Mouse (Mus musculus): ENCODE results near the gene Ntn1. TPM values are rescaled to one million over a fixed set of nuclear protein-coding genes. Genes with fewer than 3 reads are reported as not detected.

Ntn1 gene
- total RNA-seq, 2 experiments from 2014 or later = 72.7 to 76.0 TPM

DNA sequence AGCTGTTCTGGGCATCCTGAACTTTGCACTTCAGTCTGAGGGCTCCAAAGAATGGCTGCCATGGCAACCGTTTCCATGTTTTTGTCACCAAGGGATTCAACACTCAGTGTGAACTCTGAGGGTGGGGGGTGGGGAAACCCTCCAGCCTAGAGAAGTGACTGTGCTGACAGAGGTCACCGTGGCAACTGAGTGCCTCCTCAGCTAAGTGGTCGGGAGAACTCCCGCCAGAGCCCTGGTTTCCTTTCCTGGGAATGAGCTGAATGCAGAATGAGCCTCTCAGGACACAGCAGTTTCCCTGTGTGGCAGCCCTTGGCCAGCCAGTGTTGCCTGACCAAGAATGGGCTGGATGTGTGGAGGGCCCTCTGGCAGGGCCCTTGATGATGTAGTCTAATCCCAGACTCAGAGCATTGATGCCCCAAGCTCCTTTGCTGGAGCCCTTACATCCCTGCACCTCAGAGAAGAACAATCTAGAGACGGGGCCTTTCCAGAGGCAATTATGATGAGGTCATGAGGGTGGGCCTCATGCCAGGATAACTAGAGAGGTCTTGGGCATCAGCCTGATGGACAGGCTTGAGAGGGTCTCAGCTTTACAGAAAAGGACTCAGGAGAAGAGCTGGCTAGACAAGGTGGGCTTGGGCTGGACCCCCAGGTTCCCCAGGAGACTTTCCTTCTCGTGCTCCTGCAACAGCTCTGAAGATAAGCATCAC lies 185.3 kb downstream of the Ntn1 start:
- no peak for DNase-seq

DNA sequence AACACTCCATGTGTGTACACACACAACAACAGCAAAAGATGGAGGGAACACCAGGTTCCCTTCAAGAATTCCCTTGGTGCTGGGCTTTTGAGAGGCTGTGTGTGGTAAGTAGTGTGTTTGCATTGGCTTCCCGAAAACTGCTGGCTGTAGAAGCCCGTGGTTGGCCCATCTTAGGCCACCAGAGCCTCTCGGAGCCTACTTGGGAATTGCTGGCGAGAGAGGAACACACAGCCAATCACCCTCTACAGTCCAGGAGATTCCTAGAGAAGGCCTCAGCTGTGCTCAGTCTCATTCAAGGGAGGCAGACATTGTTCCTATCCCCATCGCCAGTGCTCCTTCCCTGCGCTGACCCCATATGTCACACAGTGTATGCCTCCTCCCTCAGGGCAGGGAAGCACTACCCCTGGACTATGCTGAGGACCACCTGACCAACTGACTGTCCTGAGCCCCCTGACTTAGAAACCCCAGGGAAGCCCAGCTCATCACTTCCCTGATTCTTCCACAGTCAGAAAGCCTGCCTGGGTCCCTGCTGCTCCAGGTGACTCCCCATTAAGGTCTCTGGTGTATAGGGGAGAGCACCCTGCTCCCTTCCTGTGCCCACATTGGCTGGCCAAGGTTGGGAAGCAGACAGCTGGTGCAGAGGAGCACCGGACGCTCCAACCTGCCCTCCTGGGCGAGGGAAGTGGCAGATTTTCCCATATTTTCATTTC lies 186.0 kb downstream of the Ntn1 start:
- DNase-seq = no peak

DNA sequence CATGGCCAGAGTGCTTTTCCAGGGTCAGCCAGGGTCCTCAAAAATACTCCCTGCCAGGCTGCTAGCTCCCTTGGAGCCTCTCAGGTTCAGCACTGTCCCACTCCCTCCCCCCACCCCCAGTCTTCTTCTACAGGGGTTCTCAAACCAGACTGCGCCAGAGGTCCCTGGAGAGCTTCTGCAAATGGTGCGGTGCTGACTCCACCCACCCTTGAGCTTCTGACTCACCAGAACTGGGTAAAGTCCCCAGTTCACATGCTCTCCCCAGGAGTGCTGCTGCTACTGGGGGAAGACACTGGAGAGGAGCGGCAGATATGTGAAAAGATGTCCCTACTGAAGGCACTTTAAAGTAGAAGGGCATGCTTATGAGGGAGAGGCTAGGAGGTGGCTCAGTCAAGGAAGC lies 186.7 kb downstream of the Ntn1 start:
- DNase-seq = peak in 1 of 2 experiments; percentile 52

DNA sequence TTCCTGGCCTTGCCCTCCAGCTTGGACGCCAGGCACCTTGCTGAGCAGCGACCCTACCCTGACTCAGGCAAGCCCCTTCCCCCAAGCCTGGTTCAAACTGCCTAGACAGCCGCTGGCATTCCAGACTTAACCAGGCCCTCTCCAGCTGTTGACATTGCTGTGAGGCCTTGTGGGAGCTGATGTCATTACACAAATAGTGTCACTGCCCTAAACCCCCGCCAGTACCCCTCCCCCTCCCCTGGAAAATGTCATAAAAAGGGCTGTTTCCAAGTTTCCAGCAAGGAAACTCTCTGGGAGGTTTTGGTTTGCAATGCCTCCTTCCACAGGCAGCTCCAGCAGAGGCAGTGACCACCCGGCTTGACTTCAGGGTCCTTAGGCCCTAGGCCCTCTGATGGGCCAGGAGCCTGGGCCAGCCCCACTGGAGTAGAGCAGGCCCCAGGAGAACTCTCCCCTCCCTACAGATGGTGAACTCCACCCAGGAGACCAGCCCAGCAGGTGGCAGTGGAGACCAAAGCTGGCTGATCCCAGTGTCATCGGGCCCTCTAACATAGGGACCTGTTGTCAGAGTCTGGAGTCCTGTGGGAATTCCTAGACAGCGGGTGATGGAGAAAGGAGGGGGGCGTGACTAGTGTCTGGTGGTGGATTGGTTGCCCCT lies 188.6 kb downstream of the Ntn1 start:
- DNase-seq = peak; percentile 69 to 80

DNA sequence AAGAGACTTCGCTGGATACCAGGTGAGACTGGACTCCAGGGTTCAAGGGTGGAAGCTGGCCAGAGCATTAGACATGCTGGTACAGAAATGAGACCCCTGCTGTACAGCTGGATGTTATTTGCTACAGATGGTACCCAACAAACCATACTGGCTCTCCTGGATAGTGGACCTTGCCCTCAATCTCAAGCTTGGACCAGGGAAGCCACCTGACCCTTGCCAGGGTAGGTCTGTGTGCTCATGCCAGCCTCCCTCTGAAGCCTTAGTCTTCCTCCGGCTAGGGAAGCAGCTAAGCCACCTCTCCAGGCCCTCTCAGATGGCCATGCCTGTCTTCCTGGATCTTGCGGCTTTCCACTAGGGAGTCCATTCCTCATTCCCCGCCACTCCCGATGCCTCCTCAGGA lies 189.9 kb downstream of the Ntn1 start:
- DNase-seq = no peak

DNA sequence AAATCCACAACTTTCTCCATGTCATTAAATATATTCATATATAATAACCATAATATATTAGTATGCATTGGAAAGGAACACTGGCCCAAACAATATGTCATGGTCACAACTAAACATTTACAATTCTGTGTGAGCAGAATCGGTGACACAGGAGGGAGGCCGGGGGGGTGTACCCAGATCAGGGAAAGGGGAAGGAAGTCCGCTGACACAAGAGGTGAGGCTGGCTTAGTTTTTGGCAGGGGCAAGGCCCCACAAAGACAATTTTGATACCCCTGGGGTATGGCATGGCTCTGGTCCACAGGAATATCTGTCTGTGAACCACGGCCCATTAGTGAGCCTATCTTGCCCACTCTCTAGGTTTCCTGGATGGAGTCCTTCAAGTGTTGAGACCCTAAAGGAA lies 191.1 kb downstream of the Ntn1 start:
- DNase-seq = no peak

DNA sequence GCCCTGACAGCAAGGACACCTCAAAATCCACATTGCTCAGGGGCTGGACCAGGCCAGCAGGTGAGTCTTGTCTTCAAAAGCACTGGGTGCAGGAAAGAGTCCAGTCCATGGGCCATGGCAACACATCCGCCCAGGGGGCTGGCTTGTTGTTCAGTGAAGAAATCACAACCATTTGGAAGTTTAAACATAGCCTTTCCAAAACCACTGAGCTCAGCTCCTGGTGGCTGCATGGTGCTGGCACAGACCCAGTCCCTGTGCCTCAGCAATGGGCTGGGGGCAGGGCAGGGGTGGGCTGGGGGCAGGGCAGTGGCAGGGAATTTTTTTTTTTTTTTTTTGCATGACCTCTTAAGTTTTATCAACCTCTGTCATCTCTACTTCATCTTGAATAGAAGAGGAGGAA lies 192.0 kb downstream of the Ntn1 start:
- no peak for DNase-seq

DNA sequence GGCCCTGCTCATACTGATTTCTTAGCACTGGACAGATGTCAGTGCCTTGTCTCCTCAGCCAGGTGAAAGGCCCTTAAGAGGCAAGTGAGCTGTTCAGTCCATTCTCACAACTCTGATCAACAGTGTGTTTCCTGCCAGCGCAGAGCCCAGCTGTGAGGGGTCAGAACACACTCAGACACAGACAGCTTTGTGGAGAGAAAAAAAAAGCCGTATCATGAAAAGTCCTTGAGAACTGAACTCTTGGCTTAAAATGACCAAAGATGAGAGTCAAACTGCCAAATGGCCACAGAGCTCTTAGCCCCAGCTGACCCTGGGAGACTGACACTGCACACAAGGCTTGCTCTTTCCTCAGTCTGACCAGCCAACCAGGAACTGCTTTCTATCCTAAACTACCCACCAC lies 192.6 kb downstream of the Ntn1 start:
- peak in 1 of 2 experiments; percentile 46 for DNase-seq

DNA sequence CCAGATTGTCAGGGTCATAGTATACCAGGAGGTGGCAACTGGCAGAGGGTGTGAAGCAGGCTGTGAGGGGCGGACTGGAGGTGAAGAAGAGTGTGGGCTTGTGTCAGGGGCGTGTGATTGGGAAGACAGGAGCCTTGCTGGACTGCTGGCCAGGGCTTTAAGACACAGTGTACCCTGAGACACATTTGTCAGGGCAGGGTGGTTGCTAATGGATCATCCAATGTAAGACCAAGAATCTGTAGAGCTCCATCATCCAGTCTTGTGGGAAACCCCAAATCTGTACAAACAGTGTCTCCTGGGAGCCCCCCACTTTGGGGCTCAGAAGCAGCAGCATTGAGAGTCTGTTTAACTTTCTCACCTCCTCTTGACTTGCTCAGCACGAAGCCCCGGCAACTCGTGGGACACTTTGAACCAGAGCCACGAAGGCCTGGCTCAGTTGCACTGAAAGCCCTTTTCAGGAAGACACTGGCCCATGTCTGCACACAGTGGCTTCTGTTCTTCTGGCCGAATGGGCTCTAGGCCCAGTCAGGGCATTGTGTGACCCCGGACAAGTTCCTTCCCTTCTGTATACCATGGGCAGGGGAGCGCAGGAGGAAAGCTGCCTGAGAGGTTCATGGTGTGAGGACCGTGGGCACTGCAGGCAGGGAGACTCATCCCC lies 194.9 kb downstream of the Ntn1 start:
- no peak for DNase-seq

DNA sequence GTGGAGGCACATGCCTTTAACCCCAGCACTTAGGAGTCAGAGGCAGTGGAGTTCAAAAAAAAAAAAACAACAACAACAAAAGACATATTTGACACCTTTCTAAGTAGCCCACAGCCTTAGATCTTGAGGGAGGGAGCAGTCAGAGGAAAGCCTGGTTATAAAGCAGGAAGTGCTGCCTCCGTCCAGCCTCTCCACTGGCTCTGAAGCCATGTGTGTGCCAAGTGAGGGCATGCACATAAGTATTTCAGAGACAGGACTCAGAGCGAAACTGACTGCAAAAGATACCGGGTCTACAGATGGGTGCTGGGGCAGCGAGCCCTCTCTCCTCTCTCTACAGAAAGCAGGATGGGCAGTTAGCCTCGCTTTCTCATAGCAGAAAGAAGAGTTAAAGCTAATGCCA lies 196.2 kb downstream of the Ntn1 start:
- DNase-seq = no peak

DNA sequence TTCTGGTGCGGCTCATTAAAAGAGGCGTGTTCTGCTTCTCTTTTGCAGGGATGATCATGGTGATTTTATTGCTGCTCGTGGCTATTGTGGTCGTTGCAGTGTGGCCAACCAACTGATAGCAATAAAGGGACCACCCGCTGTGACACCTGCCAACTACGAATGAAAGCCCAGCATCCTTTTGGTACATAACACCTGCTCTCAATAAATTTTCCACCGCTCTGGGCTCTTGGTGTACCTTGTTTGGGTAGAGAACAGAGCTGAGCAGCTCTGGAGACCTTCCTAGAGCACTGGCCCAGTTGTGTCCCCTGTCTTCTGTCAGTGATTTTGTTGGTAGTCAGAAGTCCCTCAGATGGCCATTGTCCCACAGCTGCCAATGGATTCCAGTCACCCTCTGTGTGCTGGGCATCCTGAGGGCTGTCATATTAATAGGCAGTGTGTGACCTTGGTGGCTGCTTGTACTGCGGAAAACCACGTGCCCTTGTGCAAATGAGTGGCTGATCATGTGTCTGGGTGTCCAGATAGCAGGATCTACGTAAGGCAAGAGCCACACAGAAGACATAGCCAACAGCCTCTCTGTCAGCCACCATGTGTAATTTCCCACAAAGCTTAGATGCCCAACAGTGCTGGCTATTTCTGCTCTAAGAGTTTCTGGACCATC lies 196.8 kb downstream of the Ntn1 start:
- DNase-seq = peak in 1 of 2 experiments; percentile 54

DNA sequence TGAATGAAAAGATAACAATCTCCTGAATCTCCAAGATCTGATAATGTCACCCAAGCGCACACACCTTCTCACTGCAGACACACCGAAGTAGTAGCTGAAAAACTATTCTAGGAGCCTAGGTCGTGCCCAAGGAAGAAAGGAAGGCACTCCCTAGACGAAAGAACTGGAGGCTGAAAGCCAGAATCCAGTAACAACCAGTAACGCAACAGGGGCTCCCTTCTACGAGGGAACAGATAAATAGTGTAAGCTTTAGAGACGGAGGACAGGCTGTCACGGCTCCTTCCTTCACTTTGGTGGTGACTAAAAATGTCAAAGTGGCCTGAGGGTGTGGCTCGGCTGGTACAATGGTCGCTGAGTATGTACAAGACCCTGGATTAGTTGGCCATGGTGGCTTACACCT lies 198.1 kb downstream of the Ntn1 start:
- DNase-seq = no peak

DNA sequence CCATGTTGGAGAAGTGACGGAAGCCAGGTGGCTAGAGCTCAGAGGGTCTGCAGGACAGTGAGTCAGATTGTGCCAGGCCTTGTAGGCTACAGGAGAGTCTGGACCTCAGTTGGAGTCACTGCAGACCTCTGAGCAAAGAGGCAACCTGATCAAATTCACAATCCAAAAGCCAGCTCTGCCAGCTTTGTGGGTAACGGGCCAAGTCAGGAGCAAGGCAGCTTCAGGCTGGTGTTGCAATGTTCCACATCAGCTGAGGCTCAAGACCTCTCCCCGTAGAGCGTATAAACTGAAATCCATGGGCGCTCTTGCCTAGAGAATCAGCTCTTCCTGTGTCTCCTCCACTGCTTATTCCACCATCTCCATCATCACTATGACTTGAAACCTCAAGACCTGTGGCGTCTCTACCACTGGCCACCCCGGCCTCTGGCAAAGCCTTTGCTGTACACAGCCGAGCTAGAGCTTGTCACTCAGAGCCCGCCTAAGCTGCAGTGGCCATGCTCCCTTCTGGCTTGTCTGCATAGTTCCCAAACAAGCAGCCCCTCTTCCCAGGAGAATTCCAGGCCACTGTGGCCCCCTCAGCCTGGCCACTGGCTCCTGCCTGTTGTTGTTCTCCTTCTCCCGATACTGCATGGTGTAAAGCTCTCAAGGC lies 198.7 kb downstream of the Ntn1 start:
- DNase-seq = no peak

DNA sequence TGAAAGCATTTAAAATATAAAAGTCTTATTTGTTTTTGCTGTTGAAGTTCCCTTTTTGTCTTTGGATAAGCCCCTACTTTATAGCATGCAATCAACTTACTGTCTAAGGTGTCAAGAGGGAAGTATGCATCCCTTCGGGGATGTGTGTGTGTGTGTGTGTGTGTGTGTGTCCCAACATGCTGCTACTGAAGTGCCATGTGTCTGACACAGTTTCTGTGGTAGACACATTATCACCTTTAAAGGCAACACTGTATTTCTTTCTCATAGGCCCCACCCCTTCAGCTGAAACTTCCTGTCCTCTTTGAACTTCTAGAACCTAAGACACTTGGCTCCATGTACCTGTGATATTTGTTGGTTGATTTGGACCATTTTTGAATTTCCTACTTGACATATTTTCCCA lies 199.6 kb downstream of the Ntn1 start:
- no peak for DNase-seq

DNA sequence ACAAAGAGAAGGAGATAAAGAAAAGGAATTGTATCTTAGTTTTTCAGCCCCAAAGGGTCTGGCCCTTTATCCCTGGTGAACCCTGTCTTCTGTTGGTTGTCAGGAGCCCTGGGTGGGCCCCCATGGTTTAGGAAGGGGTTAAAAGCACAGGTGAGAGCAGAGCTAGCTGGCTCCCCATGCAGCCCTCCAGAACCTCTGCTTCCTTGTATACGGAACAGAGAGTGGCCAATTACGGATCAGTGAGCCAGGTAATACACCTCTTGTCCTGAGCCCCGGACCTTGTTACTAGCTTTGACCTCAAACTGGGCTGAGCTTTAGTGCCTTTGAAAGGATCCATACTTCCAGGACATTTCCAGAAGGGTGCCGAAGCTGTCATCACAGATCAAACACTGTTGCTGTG lies 200.1 kb downstream of the Ntn1 start:
- DNase-seq = no peak

DNA sequence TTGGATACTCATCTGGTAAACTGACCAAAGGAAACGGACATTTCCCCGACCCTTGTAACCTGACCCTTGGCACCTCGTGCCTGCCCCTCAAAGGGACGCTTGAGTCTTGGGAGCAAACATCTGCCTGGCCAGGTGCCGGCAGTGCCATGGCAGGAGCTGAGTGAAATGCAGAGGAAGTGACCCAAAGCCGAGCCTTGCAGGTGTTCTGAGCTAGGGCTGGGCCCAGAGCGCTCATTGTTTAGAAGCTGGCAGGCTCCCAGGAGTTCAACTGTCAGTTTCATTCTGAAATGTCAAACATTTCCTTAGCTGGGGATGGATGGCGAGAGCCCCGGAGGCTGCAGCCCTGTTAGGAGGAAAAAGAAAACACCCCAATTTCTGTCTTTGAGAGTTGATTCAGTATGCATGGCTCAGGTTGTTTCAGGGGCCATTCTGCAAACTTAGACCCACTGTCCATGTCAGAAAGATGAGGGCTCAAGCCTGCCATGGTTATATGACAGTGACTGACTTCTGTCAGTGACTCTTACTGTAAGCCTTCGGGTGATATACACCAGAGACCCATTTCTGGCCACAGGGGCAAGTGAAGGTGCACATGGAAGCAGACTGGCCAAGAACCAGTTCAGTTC lies 200.7 kb downstream of the Ntn1 start:
- peak in 1 of 2 experiments; percentile 53 for DNase-seq

DNA sequence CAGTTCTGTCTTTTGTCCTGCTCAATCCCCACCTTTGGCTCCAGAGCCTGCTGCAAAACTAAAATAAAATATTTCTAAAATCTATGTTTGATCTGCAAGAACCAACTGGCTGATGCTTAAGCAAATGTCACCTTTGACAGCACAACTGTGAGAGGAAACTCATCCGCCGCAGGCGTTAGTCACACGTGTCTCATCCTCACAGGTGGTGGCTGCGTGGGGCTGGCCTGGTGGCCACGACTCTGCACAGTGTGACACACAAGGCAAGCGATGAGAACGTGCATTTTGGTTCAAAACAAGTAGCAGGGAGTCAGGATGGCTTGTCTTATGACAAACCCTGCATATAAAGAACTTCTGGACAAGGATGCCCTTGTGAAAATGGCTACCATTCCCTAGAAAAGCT lies 201.5 kb downstream of the Ntn1 start:
- no peak for DNase-seq

DNA sequence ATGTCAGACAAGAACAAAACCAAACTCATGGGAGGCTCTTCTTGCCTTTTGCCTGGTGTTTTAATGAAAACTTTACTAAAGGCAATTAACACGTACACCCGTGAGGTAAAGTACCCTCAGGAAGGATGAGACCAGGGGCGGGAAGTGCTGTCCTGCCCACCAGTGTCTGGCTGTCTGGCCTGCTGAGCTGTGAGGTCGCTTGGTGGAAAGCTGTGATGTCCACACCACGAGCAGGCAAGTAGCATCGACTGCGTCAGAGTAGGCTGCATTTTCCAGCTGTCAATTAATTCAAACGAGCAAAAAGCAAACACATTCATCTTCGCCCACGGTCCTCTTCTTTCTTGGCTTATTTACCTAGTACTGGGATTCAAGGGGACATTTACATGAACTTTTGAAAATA lies 201.9 kb downstream of the Ntn1 start:
- no peak for DNase-seq

DNA sequence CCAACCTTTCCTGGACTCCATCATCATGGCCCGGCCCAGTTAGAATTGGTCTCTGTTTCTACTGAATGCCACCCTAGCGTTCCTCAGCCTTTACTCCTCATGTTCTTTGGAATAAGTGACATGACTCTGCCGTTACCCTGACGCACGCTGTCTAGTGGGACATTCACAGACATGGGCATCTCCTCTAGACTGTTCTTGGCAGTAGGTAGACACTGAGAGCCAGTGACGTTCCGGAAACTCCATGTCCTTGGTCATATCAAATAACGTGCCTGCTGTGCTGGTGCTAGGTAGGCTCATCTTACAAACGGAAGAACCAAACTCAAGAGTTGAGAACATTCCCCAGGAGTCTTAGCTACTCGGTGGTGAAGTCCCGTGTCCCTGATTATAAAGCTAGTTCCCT lies 203.2 kb downstream of the Ntn1 start:
- DNase-seq = no peak

DNA sequence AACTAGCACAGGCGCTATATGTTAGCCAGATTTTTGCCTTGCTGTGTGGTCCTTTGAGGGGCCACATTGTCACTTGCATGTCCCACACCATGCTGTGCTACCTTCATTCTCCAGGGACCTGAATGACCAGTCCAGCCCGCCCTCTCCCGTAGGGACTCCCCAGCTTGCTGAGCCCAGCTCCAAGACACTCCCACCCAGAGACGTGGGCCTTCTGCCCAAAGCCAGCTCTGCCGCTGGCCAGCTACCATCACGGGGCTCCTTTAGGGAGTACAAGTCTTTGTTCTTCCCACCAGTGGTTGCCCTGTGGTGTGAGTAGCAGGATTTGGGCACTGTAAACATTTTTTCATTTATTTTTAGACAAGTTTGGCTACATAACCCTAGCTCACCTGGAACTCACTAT lies 204.1 kb downstream of the Ntn1 start:
- DNase-seq = peak in 1 of 2 experiments; percentile 55

DNA sequence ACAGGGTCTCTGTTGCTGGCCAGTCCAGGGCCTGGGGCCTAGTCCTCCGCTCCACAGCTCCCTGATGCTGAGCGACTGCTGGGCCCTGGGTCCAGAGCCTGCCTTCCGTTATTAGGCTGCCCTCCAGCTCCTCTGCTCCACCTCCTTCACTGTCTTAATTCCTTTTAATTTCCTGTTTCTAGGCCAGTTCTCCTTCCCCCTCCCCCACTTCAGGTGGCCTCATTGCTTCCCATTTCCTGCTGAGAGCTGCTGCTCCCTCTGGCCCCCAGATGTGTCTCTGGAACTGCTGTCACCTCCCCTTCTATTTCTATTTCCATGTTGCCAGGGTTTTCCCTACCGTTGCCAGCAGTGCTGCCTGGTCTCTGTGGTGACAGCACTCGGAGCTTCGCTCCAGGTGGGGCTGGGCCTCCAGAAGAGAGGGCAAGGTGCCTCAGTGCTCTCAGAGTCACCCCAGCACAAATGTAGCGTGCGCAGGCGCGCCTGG lies 204.9 kb downstream of the Ntn1 start:
- no peak for DNase-seq

All from heart, adult 18-20 months (tissue).